Comparison of ENCODE assay signal across 17 mouse cellular contexts in genomic region chr12:36070231-36070630, GRCm38 (mm10).
"Had no signal": no experiment of that assay in that cellular context is flagged by ENCODE, and none has a peak within 500 bp of the region (broad histone marks: within the 10 kb centered on the region; RNA-seq: fewer than 3 reads in every experiment).

No protein-coding gene starts in this region.

- DNase-seq: lung, adult 18-20 months; lung, embryonic 14.5 days; lung, postnatal 10 days; lung, postnatal 4 days; midbrain, embryonic 14.5 days; right cerebral cortex, postnatal 14 days; thymus, adult 2 months; thymus, postnatal 14 days; thymus, postnatal 36 days had no signal

- H3K4me1 ChIP-seq: neural tube, embryonic 13.5 days; neural tube, embryonic 15.5 days; stomach, embryonic 15.5 days had no signal

- ATAC-seq: midbrain, embryonic 16.5 days had no signal

- H3K27ac ChIP-seq: midbrain, embryonic 10.5 days; midbrain, embryonic 12.5 days; neural tube, embryonic 13.5 days; neural tube, embryonic 15.5 days; stomach, embryonic 15.5 days; stomach, postnatal 0 days had no signal

- H3K4me3 ChIP-seq: midbrain, embryonic 10.5 days; midbrain, embryonic 12.5 days; myocyte; neural tube, embryonic 13.5 days; neural tube, embryonic 15.5 days; stomach, embryonic 15.5 days had no signal
